Mouse (Mus musculus): Measurements from ENCODE around the gene Wdr73. TPM values are rescaled to one million over a fixed set of nuclear protein-coding genes. Genes with fewer than 3 reads are reported as not detected.
"Not testable (repeated sequence)": the region's sequence is repeated elsewhere in the genome, so short reads cannot be mapped to it uniquely, and the experiment has no call there.

Gene Wdr73
- total RNA-seq (2017) = 13.9 and 15.0 TPM in 2 replicates

GRCm38 (mm10) chr7:80900944-80901501 is at the start of gene Wdr73:
Gene Wdr73 (minus strand): TSS chr7:80901269.
- ATAC-seq (ENCODE audit: extremely low read depth, insufficient number of reproducible peaks, low FRiP score, poor library complexity, severe bottlenecking) = peak; percentile 94

GRCm38 (mm10) chr7:80947445-80948350 is 46.6 kb upstream of the Wdr73 start, which contains the start of gene Sec11a:
Gene Sec11a (minus strand): TSS chr7:80947780.
- ATAC-seq (ENCODE audit: extremely low read depth, insufficient number of reproducible peaks, low FRiP score, poor library complexity, severe bottlenecking) = peak; percentile 95

DNA sequence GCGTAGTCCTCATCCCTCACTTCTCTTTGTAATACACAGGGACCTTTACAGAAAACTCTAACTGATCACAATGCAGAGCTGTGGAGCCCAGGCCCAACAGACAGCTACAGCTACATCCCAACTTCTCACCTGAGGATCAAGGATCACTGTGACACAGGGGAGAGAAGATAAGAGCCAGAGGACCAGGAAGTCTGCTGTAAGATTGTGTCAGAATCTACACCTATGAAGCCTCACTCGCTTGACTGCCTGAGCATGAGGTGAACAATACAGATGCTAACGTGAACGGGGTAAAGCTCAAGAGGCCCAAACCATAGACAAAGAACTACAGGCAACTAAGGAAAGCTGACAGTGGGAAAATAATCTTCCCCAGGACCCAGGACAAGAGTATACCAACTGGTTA is 38.7 kb upstream of the Wdr73 start:
- ATAC-seq (ENCODE audit: extremely low read depth, insufficient number of reproducible peaks, low FRiP score, poor library complexity, severe bottlenecking) = no peak

- ATAC-seq (ENCODE audit: extremely low read depth, insufficient number of reproducible peaks, low FRiP score, poor library complexity, severe bottlenecking) = not testable (repeated sequence)
Measured at GRCm38 (mm10) chr7:80937304-80937666, 36.2 kb upstream of the Wdr73 start.

GRCm38 (mm10) chr7:80936617-80937303 is 35.7 kb upstream of the Wdr73 start:
- ATAC-seq (ENCODE audit: extremely low read depth, insufficient number of reproducible peaks, low FRiP score, poor library complexity, severe bottlenecking) = not testable (repeated sequence)

DNA sequence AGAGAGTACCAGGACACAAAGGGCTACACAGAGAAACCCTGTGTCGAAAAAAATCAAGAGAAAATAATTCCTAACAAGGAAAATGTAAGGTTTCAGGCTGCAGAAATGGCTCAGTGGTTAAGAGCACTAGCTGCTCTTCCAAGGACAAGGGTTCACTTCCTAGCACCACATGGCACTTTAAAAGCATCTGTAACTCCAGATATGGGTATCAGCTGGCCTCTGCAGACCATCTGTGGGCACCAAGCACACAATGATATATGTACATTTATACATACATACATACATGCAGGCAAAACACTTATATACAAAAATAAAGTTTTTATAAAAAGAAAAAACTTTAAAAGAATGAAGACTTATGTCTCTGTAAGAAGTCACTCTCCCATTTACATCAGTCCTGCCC is 34.8 kb upstream of the Wdr73 start:
- ATAC-seq (ENCODE audit: extremely low read depth, insufficient number of reproducible peaks, low FRiP score, poor library complexity, severe bottlenecking) = no peak

DNA sequence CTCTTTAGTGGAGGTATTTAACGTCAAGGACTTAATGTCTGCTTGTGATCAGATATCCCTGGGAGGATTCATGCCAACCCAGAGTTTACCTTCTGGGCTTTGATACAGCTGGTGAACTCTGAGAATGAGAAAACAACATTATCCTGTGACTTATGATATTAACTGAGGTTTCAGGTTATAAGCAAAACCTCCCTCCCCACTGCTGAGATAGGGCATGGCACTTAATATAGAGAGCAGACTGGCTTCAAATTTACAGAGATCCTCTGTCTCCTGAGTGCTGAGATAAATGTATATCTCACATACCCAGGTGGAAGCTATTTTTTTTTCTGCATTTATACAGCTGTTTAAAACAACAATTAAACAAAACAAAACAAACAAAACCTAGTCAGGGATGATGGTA is 31.7 kb upstream of the Wdr73 start:
- ATAC-seq (ENCODE audit: extremely low read depth, insufficient number of reproducible peaks, low FRiP score, poor library complexity, severe bottlenecking) = no peak

DNA sequence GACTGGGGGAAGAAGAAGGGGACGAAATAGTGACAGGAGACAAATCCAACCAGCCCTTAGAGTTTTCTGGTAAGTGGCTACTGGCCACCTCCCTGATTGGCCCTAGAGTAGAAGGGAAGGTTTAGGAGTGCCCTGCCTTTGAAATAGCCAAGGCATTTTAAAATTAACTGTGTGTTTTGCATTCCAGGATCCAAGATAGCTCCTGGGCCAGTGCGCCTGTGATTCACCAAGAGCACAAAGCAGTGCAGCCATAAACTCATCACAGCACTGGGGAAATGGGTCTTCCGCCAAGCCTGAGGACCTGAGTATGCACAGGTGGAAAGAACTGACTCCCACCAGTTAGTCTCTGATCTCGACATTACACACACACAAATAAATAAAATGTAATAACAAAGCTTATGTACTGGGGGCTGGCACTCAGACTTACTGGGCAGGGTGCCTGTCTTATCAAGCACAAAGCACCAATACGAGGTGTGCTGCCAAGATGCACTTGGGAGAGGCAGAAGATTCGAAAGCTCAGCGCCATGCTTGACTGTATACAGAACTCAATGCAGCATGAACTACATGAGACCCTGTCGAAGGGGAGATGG is 30.6 kb upstream of the Wdr73 start:
- ATAC-seq (ENCODE audit: extremely low read depth, insufficient number of reproducible peaks, low FRiP score, poor library complexity, severe bottlenecking) = no peak

DNA sequence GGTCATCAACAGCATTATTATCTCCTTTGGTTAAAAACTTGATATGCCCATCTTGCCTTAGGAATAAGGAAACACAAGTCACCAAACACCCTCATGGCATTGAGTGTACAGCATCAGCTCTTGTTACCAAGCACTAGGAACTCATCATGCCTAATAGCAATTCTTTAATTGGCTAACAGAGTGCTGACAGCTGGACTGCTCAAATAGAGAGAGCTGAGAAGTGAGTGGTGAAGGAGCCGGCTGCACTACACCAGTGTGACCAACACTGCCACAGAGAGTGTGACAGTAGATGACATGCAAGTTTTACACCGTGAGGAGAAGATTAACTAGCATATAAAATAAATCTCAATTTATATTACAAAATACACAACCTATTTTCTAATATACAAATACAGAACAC is 22.1 kb upstream of the Wdr73 start:
- no peak for ATAC-seq (ENCODE audit: extremely low read depth, insufficient number of reproducible peaks, low FRiP score, poor library complexity, severe bottlenecking)

- ATAC-seq (ENCODE audit: extremely low read depth, insufficient number of reproducible peaks, low FRiP score, poor library complexity, severe bottlenecking) = no peak
Measured at GRCm38 (mm10) chr7:80919647-80920008, 18.6 kb upstream of the Wdr73 start.

DNA sequence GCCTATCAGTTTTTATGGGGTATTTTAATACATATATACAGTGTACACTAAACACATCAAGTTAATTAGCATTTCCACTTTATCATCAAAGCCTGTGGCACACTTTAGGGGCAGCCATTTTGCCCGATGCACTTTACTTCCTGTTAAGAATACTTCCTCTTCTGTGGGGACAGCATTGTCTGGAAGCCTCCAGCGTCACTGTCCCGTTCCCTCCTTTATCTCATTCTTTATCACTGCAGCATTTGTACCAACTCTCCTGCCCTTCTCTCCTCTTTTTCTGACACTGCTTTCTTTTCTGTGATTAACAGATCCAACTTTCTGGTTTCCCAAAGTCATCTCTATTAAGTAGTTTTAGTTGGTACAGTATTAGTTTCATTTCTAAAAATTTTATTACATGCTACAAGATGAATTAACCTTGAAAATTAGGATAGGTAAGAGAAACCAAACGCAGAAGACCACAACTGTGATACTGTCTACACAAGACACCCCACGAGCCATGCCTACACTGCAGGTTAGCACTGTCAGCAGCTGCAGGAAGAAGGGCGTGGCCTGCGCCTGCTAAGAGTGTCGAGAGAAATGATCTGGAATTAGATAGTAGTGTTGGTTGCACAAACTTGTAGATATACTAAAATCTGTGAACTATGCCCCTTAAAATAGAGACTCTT is 18.0 kb upstream of the Wdr73 start:
- ATAC-seq (ENCODE audit: extremely low read depth, insufficient number of reproducible peaks, low FRiP score, poor library complexity, severe bottlenecking) = peak; percentile 74

GRCm38 (mm10) chr7:80917916-80918465 is 16.9 kb upstream of the Wdr73 start:
- ATAC-seq (ENCODE audit: extremely low read depth, insufficient number of reproducible peaks, low FRiP score, poor library complexity, severe bottlenecking) = no peak

DNA sequence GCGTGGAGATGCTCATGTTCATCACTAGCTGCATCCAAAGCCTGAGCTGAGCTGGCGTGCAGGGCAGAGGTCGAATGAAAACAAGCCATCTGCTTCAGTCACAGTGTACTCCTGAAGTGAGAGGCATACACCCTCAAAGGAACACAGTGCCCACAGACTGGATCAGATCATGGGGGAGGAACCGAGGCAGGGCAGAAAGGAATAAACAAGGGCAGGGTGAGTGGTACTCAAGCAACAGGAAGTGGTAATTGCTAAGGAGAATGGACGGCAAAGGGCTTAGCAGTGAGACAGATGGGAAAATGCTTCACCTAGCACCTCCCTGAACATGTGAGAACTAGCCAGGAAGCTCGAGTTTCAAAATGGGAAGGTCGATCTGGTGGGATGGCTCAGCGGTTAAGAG is 11.4 kb upstream of the Wdr73 start:
- ATAC-seq (ENCODE audit: extremely low read depth, insufficient number of reproducible peaks, low FRiP score, poor library complexity, severe bottlenecking) = no peak

DNA sequence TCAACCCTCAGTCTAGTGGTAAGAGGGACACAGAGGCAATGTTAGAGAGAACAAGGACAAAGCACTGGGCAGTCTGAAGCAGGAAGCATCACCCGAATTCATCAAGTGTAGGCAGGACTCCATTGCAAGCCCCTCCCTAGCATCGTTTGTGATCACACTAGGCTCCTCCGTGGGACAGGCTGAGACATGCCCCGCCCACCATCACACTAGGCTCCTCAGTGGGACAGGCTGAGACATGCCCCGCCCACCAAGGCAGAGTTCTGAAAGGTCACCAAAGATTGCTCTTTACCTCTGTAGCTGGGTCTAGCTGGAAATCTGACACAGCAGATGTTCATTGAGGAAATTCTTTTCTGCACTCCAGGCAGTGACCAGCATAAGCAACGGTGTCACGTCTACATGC is 10.0 kb upstream of the Wdr73 start:
- no peak for ATAC-seq (ENCODE audit: extremely low read depth, insufficient number of reproducible peaks, low FRiP score, poor library complexity, severe bottlenecking)

GRCm38 (mm10) chr7:80904921-80905515 is 3.9 kb upstream of the Wdr73 start, which contains the start of gene Nmb:
Gene Nmb (minus strand): TSS chr7:80905076.
- no peak for ATAC-seq (ENCODE audit: extremely low read depth, insufficient number of reproducible peaks, low FRiP score, poor library complexity, severe bottlenecking)

- no peak for ATAC-seq (ENCODE audit: extremely low read depth, insufficient number of reproducible peaks, low FRiP score, poor library complexity, severe bottlenecking)
Measured at GRCm38 (mm10) chr7:80903625-80904422, 2.8 kb upstream of the Wdr73 start.

DNA sequence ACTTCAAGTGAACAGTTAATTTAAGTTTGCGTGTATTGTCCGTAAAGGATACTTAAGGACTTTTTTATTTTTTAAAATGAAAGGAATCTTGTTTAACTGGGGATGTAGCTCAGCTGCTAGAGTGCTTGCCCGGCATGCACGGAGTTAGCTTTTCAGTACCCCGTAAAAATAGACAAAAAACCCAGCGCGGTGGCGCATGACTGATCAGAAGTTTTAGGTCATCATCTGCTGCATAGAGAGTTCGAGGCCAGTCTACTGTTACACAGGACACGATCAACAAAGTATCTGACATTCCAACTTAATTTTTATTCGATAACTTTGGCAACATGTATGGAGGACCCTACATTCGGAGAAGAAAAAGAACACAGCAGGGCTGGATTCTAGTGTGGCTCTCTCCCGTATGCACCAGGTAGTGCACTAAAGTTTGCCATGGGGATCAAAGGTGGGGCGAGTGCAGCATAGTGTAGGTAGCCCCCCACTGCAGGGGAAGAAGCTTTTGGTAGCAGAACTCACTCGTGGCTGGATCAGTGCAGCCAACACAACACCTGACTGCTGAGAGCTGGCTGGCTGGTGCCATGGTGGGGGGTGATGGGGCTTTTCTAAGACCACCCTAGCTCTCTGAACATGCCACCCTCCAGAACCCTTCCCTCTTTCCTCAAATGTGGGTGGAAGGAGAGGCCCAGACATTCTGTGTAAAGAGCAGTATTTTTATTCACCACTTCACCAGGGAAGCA is 639 bp upstream of the Wdr73 start:
- no peak for ATAC-seq (ENCODE audit: extremely low read depth, insufficient number of reproducible peaks, low FRiP score, poor library complexity, severe bottlenecking)
